In genomic region chr11:80289701-80290445, GRCm38 (mm10) we compare ENCODE assay signal across 8 mouse cellular contexts. TPM values are rescaled to one million over a fixed set of nuclear protein-coding genes. Genes with fewer than 3 reads are reported as not detected.
A peak's percentile ranks its signal among the peaks of the same experiment; 100 is the strongest.
DNase-seq lines count a peak whose midpoint lies in the region; ATAC-seq and TF ChIP-seq lines count a peak whose summit lies in the region.

No protein-coding gene starts in this region.

- no peaks in the 10 kb centered on the region for H3K4me1 ChIP-seq in spleen, adult 2 months (ENCODE audit: control insufficient read depth, insufficient read depth, insufficient read length)
- H3K4me1 ChIP-seq in embryonic facial prominence, embryonic 13.5 days: peaks cover 27% of the 10 kb centered on the region
- no peaks in the 10 kb centered on the region for H3K4me1 ChIP-seq in liver, embryonic 16.5 days (ENCODE audit: control insufficient read depth, low read depth, low read length)
- peaks cover 27% of the 10 kb centered on the region for H3K4me1 ChIP-seq in neural tube, embryonic 12.5 days

- 3% methylated on average over 23 of the region's 23 CpGs for WGBS in spleen, adult 2 months
- 2% methylated on average over 23 of the region's 23 CpGs for WGBS in embryonic facial prominence, embryonic 13.5 days
- WGBS in liver, embryonic 16.5 days (ENCODE audit: insufficient replicate concordance): 2% methylated on average over 23 of the region's 23 CpGs
- 2% methylated on average over 23 of the region's 23 CpGs for whole genome bisulfite sequencing in neural tube, embryonic 12.5 days

- peak overlapping the region; percentile 65 for H3K4me2 ChIP-seq in embryonic facial prominence, embryonic 13.5 days
- H3K4me2 ChIP-seq in liver, embryonic 16.5 days (ENCODE audit: low read depth, low read length): peak overlapping the region; percentile 42
- H3K4me2 ChIP-seq in neural tube, embryonic 12.5 days (replicated peaks): peak overlapping the region; percentile 58

- no peak for ATAC-seq in embryonic facial prominence, embryonic 13.5 days (ENCODE audit: insufficient number of reproducible peaks, insufficient read depth, low FRiP score, low TSS enrichment, low read depth)
- no peak; the same call in 1 of the 2 replicates for ATAC-seq in liver, embryonic 16.5 days (ENCODE audit: low read depth)
- peak; percentile 66 for ATAC-seq in neural tube, embryonic 12.5 days (ENCODE audit: low FRiP score, low read depth)

- intact Hi-C loops in heart, postnatal 36 days (cut with DNase I): no loop called here

- no peak for TF ChIP-seq CTCF in spleen, adult 2 months (IDR thresholded peaks at IDR 0.05; ENCODE audit: extremely low read depth, insufficient read depth, insufficient read length, insufficient replicate concordance)

- no peaks in the 10 kb centered on the region for H3K9me3 ChIP-seq in embryonic facial prominence, embryonic 13.5 days
- H3K9me3 ChIP-seq in liver, embryonic 16.5 days (replicated peaks; ENCODE audit: control insufficient read depth, low read length): no peaks in the 10 kb centered on the region
- no peaks in the 10 kb centered on the region for H3K9me3 ChIP-seq in neural tube, embryonic 12.5 days

- no peak for TF ChIP-seq POLR2A in spleen, adult 2 months (IDR thresholded peaks at IDR 0.05; ENCODE audit: low read depth, low read length)

- DNase-seq in spleen, adult 2 months (ENCODE audit: low read depth in 1 of 2, low spot score in 2 of 2): no peak
- DNase-seq in spleen, postnatal 4 days (ENCODE audit: low spot score in 2 of 2): no peak
- DNase-seq in heart, postnatal 36 days: peak; percentile 39 to 43
- DNase-seq in kidney, postnatal 36 days: peak; percentile 50 to 71
- DNase-seq in spleen, postnatal 10 days (ENCODE audit: low spot score in 2 of 2): no peak

- H3K27ac ChIP-seq in spleen, adult 2 months (ENCODE audit: insufficient read depth, low read length): no peak overlapping the region
- no peak overlapping the region for H3K27ac ChIP-seq in embryonic facial prominence, embryonic 13.5 days
- no peak overlapping the region for H3K27ac ChIP-seq in liver, embryonic 16.5 days (ENCODE audit: low read length)
- peak overlapping the region; percentile 57 for H3K27ac ChIP-seq in neural tube, embryonic 12.5 days

- H3K36me3 ChIP-seq in spleen, adult 2 months (ENCODE audit: control insufficient read depth, insufficient read depth, low read length): no peaks in the 10 kb centered on the region
- no peaks in the 10 kb centered on the region for H3K36me3 ChIP-seq in embryonic facial prominence, embryonic 13.5 days
- no peaks in the 10 kb centered on the region for H3K36me3 ChIP-seq in liver, embryonic 16.5 days (ENCODE audit: control insufficient read depth, insufficient read depth)
- no peaks in the 10 kb centered on the region for H3K36me3 ChIP-seq in neural tube, embryonic 12.5 days

- peak overlapping the region; percentile 19; the same call in 1 of the 2 replicates for H3K4me3 ChIP-seq in spleen, adult 2 months (ENCODE audit: extremely low read depth, insufficient read depth, insufficient read length)
- H3K4me3 ChIP-seq in embryonic facial prominence, embryonic 13.5 days: peak overlapping the region; percentile 32
- no peak overlapping the region for H3K4me3 ChIP-seq in liver, embryonic 16.5 days (ENCODE audit: low read depth, low read length)
- peak overlapping the region; percentile 31 for H3K4me3 ChIP-seq in neural tube, embryonic 12.5 days

- H3K27me3 ChIP-seq in spleen, adult 2 months (ENCODE audit: control insufficient read depth, insufficient read depth, low read length): no peaks in the 10 kb centered on the region; the same call in 1 of the 2 replicates
- H3K27me3 ChIP-seq in embryonic facial prominence, embryonic 13.5 days: peaks cover under 1% of the 10 kb centered on the region
- H3K27me3 ChIP-seq in liver, embryonic 16.5 days (ENCODE audit: control insufficient read depth, insufficient read depth, low read depth, low read length): peaks cover 2% of the 10 kb centered on the region; the same call in 1 of the 2 replicates
- no peaks in the 10 kb centered on the region for H3K27me3 ChIP-seq in neural tube, embryonic 12.5 days (replicated peaks)

- peak overlapping the region; percentile 32; the same call in 1 of the 2 replicates for H3K9ac ChIP-seq in embryonic facial prominence, embryonic 13.5 days
- no peak overlapping the region for H3K9ac ChIP-seq in liver, embryonic 16.5 days (ENCODE audit: low read depth, low read length)
- peak overlapping the region; percentile 18 for H3K9ac ChIP-seq in neural tube, embryonic 12.5 days

RNA-seq across cellular contexts. Expression of gene Rhbdl3, which starts 10.8 kb away (rescaled TPM):
- 2.2 and 2.9 TPM in 2 replicates for polyA plus RNA-seq in spleen, adult 2 months (2012; rRNA removed)
- 6.1 and 6.6 TPM in 2 replicates for polyA plus RNA-seq in embryonic facial prominence, embryonic 13.5 days (2015; fragmentation: Nextera tagmentation; extraction: Ambion mirVana)
- 1 to 10 TPM; 7.2 to 7.9 TPM for total RNA-seq in heart, postnatal 36 days (2021)
- 0.02 and 0.04 TPM in 2 replicates for polyA plus RNA-seq in liver, embryonic 16.5 days (2015; fragmentation: Nextera tagmentation; extraction: Ambion mirVana)
- 55.9 and 59.2 TPM in 2 replicates for polyA plus RNA-seq in neural tube, embryonic 12.5 days (2016; fragmentation: Nextera tagmentation; extraction: Ambion mirVana)

Comparison
In these comparisons a context has a peak if more than half of its experiments do, and no peak if none do; other contexts are left out.
1. DNase-seq: peak in heart, postnatal 36 days (2 of 2) and kidney, postnatal 36 days (2 of 2); none in spleen, adult 2 months (0 of 2), spleen, postnatal 4 days (0 of 2) and spleen, postnatal 10 days (0 of 2).
2. Peak in every context shown above with its lines, with median percentiles within 50 percentile points of each other: H3K4me2 ChIP-seq.